Mouse (Mus musculus): ENCODE data around the gene Large1.
"Not testable (repeated sequence)": the region's sequence is repeated elsewhere in the genome, so short reads cannot be mapped to it uniquely, and the experiment has no call there.

Gene Large1

DNA sequence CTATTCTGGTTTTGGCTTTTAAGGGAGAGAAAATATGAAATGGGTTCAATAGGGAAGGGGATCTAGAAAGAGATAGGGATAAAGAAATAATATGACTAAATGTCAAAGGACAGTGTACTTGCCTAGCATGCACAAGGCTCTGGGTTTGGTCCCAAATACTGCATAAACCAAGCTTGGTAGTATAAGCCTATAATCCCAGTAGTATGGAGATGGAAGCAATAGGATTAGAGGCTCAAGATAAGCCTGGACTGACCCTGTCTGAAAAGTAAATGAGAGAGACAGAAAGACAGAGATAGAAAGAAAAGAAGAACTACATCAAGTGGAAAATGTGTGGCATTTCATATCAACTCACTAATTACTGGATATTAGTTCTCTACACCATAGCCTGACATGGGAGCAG lies 180.7 kb downstream of the Large1 start:
- DNase-seq (ENCODE audit: low spot score in 2 of 2) = no peak

DNA sequence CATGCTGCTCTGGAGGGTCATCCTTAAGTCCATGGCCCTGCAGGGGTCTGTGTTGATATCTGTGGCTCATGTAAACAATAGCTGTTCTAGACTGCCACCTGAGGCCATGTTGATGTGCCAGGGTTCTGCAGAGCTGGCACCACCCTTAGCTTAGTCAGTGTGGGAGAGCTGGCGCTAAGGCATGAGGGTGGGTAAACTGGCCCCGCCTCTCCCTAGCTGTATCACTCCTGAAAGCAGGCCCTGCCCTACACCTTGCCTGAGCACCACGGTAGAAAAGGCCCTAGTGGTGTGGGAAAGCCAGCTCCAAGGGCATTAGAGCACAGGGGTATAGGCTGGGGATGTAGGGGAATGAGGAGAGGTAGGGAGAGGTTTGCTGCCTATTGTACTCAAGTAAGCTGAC lies 191.3 kb downstream of the Large1 start:
- DNase-seq (ENCODE audit: low spot score in 2 of 2) = no peak

DNA sequence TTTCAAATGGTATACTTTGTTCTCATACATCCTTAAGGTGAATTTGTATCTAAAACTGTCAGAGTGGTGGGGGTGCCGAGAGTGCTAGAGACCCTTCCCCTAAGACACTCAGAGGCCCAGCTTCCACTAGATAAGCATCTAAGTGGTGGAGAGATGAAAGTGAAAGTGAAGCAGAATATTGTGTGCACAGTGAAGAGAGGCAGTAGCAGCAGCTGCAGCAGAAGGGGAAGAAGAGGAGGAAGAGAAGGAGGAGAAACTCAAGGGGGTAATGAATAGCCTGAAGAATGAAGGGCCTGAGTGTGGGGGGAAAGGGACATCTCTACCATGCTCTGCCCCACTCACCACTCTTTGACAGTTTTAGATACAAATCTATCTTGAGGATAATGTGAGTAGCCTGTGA lies 191.8 kb downstream of the Large1 start:
- DNase-seq (ENCODE audit: low spot score in 2 of 2) = no peak

DNA sequence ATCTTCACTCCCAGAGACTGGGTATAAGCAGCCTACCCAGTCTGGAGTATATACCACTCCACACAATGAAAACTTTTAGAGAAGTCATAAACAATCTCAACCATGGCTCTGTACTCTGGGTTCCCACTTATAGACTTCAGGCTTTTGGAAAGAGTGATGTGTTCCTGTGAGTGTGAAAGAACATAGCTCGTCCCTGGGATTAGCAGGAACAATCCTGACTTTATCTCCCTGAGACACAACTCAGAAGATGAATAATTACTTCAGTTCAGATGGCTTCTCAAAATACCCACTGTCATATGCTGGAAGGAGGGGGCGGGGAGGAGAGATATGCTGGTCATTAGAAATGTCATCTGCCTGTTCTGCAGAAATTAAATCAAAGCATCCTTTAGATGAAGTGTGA lies 192.4 kb downstream of the Large1 start:
- DNase-seq (ENCODE audit: low spot score in 2 of 2) = no peak

DNA sequence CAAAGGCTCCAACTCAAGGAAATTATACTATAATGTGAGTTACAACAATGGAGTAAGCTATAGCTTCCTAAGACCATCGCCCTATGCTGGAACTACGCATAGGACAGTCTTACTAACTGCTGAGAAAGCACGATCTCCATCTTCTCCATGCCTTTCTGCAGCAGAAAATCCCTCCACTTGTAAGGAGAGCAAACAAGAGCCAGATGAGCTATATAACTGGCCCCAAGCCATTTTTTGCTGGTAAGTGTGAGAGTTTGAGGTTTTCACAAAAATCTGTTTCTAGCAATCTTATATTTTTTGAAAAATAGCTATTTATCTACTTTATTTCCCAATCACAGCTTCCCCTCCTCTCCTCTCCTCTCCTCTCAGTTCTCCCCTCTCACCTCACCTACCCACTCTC lies 206.1 kb downstream of the Large1 start:
- no peak for DNase-seq (ENCODE audit: low spot score in 2 of 2)

DNA sequence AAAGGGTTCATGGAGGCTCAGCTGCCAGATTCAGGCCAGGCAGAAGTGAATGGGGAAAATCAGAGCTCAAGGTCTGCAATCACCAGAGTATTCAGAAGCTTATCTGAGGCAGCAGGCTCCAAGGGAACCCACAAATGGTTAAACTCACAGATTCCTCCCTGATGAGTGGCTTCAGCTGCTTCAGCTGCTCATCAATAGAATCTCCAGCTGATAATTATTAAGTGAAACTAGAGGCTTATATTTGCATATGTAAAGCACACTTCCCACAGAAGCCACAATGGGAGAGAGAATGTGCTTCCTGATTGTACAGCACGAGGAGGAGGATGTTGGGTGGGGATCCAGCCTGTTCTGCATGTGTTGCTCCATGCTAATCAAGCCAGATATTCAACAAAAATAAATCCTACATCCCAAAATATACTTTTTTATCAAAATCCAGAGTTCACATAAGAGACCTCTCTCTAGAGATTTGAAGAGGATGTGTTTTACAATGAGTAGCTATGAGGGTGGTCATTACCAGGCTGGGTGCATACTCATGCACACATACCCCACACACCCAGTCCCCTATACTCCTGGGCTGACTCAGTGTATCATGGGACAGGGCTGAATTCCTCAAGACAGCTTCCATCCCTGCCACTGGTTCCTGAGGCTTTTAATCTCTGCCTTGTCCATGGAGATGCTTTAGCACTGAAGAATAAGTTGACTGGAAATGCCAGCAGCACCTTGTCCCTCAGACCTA lies 210.5 kb downstream of the Large1 start:
- DNase-seq (ENCODE audit: low spot score in 2 of 2) = no peak

DNA sequence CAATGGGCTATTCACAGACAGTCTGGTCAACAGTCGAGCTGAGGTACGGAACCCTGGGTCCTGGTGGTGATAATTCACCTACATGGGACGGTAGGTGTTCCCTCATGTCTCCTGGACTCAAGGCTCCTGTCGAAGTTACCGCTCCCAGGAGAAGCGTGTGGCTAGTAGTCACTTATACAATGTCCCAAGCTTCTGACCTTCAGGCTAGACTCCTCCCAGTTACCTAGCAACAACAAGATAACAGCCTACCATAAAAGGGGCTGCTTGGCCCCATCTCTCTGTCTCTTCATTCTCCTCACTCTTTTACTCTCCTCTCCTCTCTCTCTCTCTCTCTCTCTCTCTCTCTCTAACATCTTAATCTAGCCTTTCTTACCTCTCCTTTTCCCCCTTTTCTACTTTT lies 217.9 kb downstream of the Large1 start:
- DNase-seq (ENCODE audit: low spot score in 2 of 2) = no peak

DNA sequence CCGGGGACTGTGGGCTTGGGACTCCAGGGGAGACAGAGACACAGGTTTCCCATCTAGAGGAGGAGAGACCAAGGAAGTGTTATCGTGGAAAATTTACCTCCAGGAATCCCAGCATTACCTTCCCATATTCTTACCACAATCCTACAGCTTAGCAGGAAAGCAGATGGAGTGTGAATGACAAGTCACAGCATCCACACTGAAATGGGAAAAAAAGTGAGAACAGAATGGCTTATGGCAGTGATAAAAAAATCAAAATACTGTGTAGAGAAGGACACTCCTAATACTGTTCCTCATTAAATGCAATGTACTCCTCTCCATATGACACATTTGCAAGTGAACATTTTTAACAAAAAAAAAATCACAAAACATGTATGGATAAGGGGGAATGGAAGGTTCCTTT lies 221.3 kb downstream of the Large1 start:
- no peak for DNase-seq (ENCODE audit: low spot score in 2 of 2)

DNA sequence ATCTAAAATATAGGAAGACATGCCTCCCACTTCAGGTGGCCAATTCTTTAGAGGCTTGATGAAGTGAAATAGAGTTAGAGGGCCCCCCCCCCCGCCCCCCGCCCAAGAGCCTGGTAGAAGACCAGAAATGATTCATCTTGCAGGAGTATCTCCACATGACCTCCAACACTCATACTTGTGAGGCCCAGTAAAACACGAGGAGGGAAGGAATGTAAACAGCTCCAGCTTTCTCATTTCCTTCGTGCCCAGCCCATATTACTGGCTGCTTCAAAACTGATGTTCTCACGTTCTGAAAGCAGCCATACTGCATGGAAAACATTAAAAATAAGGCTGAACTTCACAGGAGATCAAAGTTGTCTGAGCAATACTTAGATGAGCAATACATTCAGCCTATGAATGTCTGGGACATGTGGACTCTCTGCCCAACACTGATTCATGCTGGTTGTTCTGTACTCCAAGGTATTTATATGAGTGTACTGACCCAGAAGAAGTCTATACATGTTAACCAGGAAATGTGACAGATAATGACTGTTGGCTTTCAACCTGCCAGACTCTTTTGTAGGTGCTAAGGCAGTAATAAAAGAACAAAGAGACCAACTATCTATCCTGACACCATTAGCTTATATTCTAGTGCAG lies 229.4 kb downstream of the Large1 start:
- DNase-seq (ENCODE audit: low spot score in 2 of 2) = no peak

DNA sequence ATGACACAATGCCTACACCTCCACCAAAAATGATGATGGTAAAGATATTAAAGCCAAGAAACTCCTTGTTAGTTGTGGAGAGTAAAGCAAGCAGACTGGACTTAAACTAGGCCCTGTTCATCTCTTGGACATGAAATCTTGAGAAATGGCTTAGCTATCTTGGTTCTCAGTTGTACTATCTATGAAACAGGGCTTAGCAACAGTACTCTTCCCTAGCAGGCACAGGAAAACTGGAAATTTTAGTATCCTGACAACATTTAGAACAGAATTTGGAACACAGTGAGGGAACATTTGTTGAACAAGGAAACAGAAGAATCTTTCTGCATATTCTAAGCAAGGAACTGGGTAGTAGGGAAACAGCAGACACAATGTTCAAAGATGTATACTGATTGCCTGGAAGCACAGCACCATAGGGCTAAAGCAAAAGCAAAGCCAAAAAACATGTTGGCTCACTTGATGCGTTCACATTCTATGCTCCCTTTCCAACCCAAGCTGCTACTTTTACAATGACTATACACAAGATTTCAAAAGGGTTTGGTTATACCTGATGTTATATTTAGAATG lies 240.9 kb downstream of the Large1 start:
- no peak for DNase-seq (ENCODE audit: low spot score in 2 of 2)

DNA sequence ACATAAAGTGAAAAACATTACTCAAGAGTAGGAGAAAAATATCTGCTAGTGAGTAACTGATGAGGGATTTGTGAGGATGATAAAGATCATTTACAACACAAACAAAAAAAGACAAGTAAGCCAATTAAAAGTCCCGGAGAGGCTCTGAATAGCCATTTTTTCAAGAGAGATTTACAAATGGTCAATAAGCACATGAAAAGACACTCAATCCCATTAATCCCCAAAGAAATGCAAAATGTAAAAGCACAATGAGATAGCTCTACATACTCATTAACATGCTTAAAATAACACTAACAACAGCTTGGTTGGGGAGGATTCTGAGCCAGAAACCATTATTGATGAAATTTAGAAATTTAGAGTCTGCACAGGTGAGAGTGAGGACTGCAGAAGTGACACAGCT lies 249.3 kb downstream of the Large1 start:
- no peak for DNase-seq (ENCODE audit: low spot score in 2 of 2)

DNA sequence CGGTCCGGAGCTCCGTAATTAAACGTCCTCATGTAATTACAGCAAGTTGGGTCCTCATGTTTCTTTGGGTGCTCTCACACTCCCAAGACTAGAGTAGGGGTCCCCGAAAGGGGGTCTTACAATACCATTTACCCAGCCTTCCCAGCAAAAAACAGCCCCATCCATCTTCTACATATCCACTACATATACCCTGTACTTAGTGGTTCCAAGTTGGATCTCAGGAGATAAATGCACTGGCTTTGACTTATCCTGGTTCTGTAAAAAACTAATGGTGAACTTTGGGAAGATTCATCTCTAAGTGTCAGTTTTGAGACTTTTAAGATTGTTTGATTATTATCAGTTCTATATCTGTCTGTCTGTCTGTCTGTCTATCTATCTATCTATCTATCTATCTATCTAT lies 252.3 kb downstream of the Large1 start:
- DNase-seq (ENCODE audit: low spot score in 2 of 2) = no peak

DNA sequence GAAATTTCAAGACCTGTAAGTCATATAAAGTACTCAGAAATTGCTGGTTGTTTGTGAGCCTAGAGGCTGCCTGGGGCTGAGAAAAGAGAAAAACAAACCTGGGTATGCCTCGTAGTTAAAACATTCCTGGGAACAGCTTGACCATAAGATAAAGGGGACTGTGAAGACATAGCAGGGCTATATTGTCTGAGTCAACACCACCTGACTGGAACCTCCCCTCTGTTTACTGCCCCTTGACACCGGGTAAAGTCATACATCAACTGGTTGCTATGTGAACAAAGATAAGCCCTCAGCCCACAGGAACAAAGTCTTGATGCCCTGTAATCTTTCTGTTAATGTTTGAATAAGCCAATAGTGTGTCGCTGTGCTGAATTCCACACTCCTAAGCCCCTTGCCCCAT lies 252.7 kb downstream of the Large1 start:
- not testable (repeated sequence) for DNase-seq (ENCODE audit: low spot score in 2 of 2)

DNA sequence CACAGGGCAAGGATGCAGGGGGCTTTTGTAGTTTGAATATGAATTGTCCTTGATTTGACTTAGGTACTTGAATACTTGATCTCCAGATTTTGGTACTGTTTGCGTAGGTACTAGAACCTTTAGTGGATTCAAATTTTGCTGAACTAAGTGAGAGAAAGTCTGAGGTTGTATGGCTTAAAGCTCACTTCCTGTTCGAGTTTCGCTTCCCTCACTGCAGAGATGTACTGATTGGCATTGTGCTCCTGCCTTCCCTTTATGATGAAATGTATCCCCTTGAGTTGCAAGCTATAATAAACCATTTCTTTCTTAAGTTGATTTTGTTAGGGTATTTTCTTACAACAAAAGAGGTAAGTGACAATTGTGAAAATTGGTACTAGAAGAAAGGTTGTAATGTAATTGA lies 253.8 kb downstream of the Large1 start:
- DNase-seq (ENCODE audit: low spot score in 2 of 2) = no peak

DNA sequence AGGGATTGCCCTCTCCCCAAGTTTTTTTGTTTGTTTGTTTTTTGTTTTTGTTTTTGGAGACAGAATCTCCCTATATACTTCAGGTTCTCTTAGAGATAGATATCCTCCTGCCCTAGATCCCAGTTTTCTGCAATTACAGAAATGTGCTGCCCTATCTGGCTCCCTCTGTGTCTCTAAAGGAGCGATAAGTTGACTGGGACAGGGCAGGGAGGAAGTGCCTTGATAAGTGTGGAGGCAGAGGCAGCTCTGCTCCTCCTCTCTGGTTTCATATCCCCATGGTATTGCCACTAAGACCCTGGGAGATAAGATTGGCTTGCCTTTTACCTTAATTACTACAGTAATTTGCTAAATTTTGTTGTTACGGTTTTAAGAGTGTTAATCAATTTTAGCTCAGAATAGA lies 256.4 kb downstream of the Large1 start:
- no peak for DNase-seq (ENCODE audit: low spot score in 2 of 2)

DNA sequence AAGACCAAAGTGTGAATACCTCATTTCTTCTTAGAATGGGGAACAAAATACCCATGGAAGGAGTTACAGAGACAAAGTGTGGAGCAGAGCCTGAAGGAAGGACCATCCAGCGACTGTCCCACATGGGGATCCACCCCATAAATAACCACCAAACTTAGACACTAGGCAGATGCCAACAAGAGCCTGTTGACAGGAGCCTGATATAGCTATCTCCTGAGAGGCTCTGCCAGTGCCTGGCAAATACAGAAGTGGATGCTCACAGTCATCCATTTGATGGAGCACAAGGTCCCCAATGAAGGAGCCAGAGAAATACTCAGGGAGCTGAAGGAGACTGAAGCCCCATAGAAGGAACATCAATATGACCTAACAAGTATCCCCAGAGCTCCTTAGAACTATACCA lies 275.6 kb downstream of the Large1 start:
- not testable (repeated sequence) for DNase-seq (ENCODE audit: low spot score in 2 of 2)

DNA sequence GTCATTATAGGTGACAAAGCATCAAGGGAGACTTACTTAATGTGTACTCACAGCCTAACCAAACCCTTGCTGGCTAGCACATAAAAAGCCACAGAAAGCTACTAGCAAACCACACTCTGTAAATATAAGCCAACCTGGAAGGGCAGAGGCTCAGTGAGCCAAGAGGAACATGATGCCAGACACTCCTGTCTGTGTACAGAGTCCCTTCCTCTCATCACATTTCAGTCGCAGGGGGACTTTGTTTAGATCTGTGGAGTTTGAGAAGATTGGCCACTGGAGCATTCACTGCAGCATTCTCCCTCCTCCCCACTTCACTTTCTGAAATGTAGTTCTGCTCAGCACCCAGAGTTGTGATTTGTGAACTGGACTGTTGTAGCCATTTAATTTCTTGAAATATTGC lies 291.9 kb downstream of the Large1 start:
- no peak for DNase-seq (ENCODE audit: low spot score in 2 of 2)

DNA sequence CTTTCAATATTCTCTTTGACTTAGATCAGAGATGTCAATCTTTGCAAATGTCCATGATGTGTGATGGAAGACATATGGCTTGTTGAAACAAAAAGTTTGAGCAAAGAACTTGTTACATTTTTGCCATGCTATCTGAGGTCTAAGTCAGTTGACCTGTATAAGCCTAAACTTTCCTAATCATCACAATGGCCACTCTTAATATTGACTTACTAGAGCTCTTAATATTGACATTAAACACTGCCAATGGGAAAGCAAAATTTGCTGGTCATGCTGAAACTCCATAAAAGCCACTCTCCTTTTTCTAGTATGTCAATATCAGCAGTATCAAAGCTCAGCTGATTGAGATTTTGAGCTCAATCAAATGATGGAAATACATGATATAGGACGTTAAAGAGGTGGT lies 298.6 kb downstream of the Large1 start:
- no peak for DNase-seq (ENCODE audit: low spot score in 2 of 2)

DNA sequence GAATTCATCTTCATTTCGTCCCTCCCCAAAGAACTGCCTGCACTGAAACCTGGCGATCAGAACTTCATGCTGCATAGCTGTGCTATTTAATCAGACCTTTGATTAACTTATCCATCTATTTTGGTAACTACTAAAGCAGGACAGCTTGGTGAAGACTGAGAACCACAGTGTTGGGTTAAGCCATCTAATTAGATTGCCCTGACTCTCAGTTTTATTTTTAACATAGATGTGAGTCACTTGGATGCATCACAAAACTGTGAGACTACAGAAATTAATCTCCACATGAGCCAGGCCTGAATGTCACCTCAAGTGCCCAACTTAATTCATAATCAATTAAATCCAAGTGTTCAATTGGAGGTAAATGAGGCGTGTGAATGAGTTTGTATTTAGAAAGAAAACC lies 299.5 kb downstream of the Large1 start:
- no peak for DNase-seq (ENCODE audit: low spot score in 2 of 2)

DNA sequence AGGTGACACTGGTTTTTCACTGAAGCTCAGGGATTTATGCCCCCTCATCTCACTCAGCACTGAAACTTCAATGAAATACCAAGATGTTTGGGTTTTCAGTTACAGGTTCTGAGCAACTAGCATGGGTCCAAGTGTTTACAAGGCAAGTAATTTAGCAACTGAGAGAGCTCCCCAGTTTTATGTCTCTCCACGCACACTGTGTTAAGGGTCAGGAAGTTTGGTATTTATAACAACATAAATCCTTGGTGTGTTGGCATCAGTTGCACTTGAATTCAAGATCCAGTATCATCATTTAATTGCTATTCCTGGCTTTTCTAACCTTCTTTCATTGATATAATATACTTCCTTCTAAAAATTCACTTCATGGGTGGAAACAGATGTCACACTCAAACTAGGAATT lies 300.9 kb downstream of the Large1 start:
- no peak for DNase-seq (ENCODE audit: low spot score in 2 of 2)

DNA sequence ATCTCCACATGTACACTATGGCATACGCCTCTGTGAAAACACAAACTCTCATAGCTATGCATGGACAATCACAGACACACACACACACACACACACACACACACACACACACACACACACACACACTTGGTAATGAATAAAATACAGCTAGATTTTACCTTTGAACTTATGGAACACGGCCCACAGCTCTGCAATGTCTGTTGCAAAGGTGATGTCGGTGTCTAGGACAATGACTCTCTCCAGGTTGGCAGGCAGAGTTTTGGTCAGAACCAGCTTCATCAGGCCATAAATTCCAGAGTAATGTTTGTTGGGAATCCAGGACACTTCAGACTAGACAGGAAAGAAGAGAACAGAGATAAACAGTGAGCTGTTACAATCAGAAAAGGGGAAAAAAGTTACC lies 305.2 kb downstream of the Large1 start:
- DNase-seq (ENCODE audit: low spot score in 2 of 2) = no peak

DNA sequence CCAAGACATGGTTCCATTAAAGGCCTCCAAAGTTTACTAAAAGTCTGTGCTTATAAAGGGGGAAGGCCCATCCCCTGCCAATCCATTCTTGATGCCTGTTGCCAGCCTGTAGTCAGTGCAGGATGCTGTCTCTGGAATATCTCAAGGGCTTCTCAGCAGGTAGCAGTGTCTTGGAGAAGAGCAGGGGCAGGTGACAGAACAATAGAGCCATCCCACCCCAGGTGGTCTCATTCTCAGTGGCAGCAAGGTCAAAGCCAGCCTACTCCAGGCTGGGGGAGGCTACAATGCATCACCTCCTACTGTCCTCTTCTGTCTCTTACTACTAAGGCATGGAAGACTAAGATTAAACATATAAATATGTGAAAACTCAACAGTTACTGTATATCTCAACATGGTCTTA lies 323.6 kb downstream of the Large1 start:
- DNase-seq (ENCODE audit: low spot score in 2 of 2) = no peak

DNA sequence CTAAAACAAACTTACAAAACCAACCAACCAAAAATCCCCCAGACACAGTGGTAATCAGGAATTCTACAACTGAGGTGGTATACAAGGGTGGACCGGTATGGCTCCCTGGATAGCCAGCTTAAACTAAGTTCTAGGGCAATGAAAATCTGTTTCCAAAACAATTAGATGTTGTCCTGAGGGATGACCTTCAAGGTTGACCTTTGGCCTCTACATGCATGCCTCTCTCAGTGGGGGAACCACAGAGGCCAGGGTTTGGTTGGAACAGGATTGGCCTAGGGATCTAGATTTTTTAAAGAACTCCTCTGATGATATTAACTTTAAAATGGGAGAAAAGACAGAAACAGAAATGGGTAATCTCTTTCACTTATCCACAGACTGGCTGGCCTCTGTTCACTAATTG lies 335.1 kb downstream of the Large1 start:
- no peak for DNase-seq (ENCODE audit: low spot score in 2 of 2)

DNA sequence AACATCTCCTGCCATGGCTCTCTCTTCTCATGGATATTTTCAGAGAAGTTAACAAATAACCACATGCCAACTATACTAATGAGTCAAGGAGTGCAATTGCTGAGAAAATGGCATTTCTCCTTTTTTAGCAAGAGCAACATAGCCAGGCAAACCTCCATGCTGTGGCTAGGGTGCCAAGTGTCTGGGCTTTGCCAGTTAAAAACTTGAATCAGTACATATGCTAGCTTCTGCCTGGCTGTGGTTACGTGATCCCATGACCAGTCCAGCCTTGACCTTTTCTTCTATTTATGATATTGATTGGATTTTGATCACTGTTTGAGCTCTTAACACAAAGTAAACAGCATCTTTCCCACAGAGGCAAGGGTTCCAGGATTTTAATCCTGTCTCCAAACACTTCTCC lies 335.7 kb downstream of the Large1 start:
- no peak for DNase-seq (ENCODE audit: low spot score in 2 of 2)
